Mouse (Mus musculus) lung, embryonic 15.5 days (tissue): ENCODE measurements around the gene Slc12a4. TPM values are rescaled to one million over a fixed set of nuclear protein-coding genes. Genes with fewer than 3 reads are reported as not detected.
"Not testable (repeated sequence)": the region's sequence is repeated elsewhere in the genome, so short reads cannot be mapped to it uniquely, and the experiment has no call there.

Experiments
- ATAC-seq: fragments of 200-750 bp; cut with Nextera tagmentation; 2 replicates; pipeline ENCODE4 v1.8.0; 2017; ENCODE audit warnings: moderate number of reproducible peaks, borderline replicate concordance; ENCODE audit not compliant: low FRiP score, low TSS enrichment; ENCODE audit errors: extremely low read depth
- H3K27ac ChIP-seq: fragments of 300-500 bp; sonication (generic); 2 replicates; pipeline ENCODE4 v1.5.1; 2015; ENCODE audit warnings: moderate library complexity, mild to moderate bottlenecking, inconsistent platforms
- H3K27me3 ChIP-seq: fragments of 300-500 bp; sonication (generic); 2 replicates; pipeline ENCODE4 v1.6.1; 2015; ENCODE audit warnings: inconsistent platforms
- H3K36me3 ChIP-seq: fragments of 300-500 bp; sonication (generic); 2 replicates; pipeline ENCODE4 v1.6.1; 2015; ENCODE audit warnings: inconsistent platforms
- H3K4me1 ChIP-seq: fragments of 300-500 bp; sonication (generic); 2 replicates; pipeline ENCODE4 v1.6.1; 2015; ENCODE audit warnings: inconsistent platforms
- H3K4me2 ChIP-seq: fragments of 300-500 bp; sonication (generic); 2 replicates; pipeline ENCODE4 v1.6.1; 2015; ENCODE audit warnings: inconsistent platforms, mild to moderate bottlenecking, moderate library complexity
- H3K4me3 ChIP-seq: fragments of 300-500 bp; sonication (generic); 2 replicates; pipeline ENCODE4 v1.5.1; 2015; ENCODE audit warnings: mild to moderate bottlenecking, inconsistent platforms
- H3K9ac ChIP-seq: fragments of 300-500 bp; sonication (generic); 2 replicates; pipeline ENCODE4 v1.6.1; 2015; ENCODE audit warnings: inconsistent platforms
- H3K9me3 ChIP-seq: fragments of 300-500 bp; sonication (generic); 2 replicates; pipeline ENCODE4 v1.6.1; 2016; ENCODE audit warnings: inconsistent platforms
- WGBS: fragments of 180-500 bp; shearing (Covaris S2); methylation state at CpG from one replicate; pipeline ENCODE4 v1.1.7; 2015; 5-methylcytosine and 5-hydroxymethylcytosine counted together
- polyA plus RNA-seq: library from polyadenylated mRNA; unstranded; fragments of >200 nt; fragmentation: Nextera tagmentation; extraction: Ambion mirVana; gene quantifications from 2 replicates; pipeline ENCODE4 v1.2.1, GENCODE M21; 2015

Slc12a4 gene
- polyA plus RNA-seq, 1 experiment from 2014 or later, result 37.7 TPM

GRCm38 (mm10) chr8:105993226-105993625 lies 27.3 kb upstream of the Slc12a4 start:
- no peaks in the 10 kb centered on the region for H3K36me3 ChIP-seq
- WGBS, result 41% methylated on average over 4 of the region's 4 CpGs
- no peaks in the 10 kb centered on the region for H3K9me3 ChIP-seq

DNA sequence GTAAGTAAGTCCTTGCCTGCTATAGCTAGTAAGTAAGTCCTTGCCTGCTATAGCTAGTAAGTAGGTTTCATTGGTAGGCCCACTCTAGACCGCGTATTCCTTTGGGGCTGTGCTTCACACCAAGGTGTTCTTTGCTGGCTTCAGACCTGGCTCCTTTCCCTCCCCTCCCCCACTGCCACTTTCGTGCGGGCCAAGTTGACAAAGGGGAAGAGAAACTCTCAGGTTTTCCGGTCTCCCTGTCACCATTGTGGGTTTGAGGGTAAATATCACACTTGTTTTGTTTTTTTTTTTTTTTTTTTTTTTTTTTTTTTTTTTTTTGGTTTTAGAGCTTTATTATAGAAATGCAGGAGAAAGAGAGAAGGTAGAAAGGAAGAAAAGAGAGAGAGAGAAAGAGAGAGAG lies 26.6 kb upstream of the Slc12a4 start:
- H3K27ac ChIP-seq, result no peak overlapping the region
- no peak overlapping the region for H3K4me2 ChIP-seq
- ATAC-seq, result no peak
- peaks cover 11% of the 10 kb centered on the region for H3K4me1 ChIP-seq
- no peak overlapping the region for H3K9ac ChIP-seq
- H3K9me3 ChIP-seq, result no peaks in the 10 kb centered on the region
- no peaks in the 10 kb centered on the region; the same call in 1 of the 2 replicates for H3K27me3 ChIP-seq
- H3K4me3 ChIP-seq, result no peak overlapping the region
- no peaks in the 10 kb centered on the region for H3K36me3 ChIP-seq
- 53% methylated on average over 5 of the region's 5 CpGs for WGBS

More at GRCm38 (mm10) chr8:105993226-105993625, 27.3 kb upstream of the Slc12a4 start:
- Histone ChIP-seq H3K4me2 (no peak overlapping the region), H3K27me3 (no peaks in the 10 kb centered on the region; the same call in 1 of the 2 replicates), H3K4me1 (peaks cover 11% of the 10 kb centered on the region), H3K9ac (no peak overlapping the region), H3K4me3 (no peak overlapping the region), H3K27ac (no peak overlapping the region)
- no peak for ATAC-seq

DNA sequence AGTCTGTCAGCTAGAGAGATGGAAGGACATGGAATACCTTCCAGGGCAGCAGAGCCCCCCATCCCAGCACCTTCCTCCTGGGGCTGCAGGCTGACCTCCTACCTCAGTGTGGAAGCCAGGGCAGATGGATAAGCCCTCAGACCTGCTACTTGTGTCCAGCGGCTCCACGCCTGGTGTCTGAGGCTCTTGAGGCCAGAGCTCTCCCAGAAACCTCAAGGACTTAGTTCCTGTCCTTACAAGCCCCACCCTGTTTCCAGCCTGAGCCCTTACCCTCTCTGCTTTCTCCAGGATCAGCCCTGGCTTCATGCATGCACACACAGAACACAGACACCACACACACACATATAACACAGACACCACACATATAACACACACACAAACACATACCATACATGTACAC lies 25.6 kb upstream of the Slc12a4 start:
- Histone ChIP-seq H3K4me2 (peak overlapping the region; percentile 44; the same call in 1 of the 2 replicates), H3K27ac (0 out of 2 replicates have a peak overlapping the region, but pooled peaks have one; percentile 2), H3K27me3 (no peaks in the 10 kb centered on the region; the same call in 1 of the 2 replicates), H3K4me1 (peaks cover 11% of the 10 kb centered on the region), H3K9ac (no peak overlapping the region), H3K36me3 (no peaks in the 10 kb centered on the region), H3K4me3 (no peak overlapping the region), H3K9me3 (no peaks in the 10 kb centered on the region)
- no peak for ATAC-seq
- WGBS, result 48% methylated on average over 2 of the region's 2 CpGs

DNA sequence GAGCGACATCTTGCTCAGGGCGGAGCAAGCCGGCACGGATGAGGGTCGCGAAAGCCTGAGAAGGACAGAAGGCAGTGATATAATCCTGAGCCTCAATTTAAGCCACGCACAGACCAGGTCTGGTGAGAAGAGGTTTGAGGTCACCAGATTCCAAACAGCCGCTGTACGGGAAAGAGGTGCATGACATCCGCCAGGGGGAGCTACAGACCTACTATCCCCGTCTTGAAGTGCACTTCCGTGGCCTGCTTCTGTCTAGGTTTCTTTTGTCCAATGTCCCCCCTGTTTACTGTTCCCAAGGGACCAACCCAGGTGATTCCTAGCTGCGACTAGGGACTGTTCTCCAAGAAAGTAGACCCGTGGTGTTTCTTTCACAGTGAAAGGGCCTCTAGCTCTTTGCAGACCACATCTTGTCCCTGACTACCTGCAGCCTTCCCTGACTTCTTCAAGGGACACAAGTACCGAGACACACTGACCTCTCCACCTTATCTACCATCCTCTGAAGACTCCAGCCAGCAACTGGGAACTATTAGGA lies 25.0 kb upstream of the Slc12a4 start, which contains the start of gene Dus2:
TSS of gene Dus2 (plus strand) at position 482 of the 532 bp plus-strand sequence.
- Histone ChIP-seq H3K4me2 (peak within 1 kb of the TSS; percentile 44), H3K9ac (no peak within 1 kb of the TSS; the same call in 1 of the 2 replicates), H3K9me3 (no peaks in the 10 kb centered on the region), H3K4me3 (0 out of 2 replicates have a peak within 1 kb of the TSS, but pooled peaks have one; percentile 2), H3K27ac (0 out of 2 replicates have a peak within 1 kb of the TSS, but pooled peaks have one; percentile 2), H3K27me3 (no peaks in the 10 kb centered on the region; the same call in 1 of the 2 replicates), H3K4me1 (peaks cover 14% of the 10 kb centered on the region), H3K36me3 (no peaks in the 10 kb centered on the region)
- ATAC-seq, result peak; percentile 65
- 9% methylated on average over 15 of the region's 15 CpGs for WGBS

- no peak overlapping the region for H3K4me3 ChIP-seq
- 79% methylated on average over 11 of the region's 11 CpGs for WGBS
- ATAC-seq, result no peak
Observed at GRCm38 (mm10) chr8:105988546-105988945, 22.6 kb upstream of the Slc12a4 start.

DNA sequence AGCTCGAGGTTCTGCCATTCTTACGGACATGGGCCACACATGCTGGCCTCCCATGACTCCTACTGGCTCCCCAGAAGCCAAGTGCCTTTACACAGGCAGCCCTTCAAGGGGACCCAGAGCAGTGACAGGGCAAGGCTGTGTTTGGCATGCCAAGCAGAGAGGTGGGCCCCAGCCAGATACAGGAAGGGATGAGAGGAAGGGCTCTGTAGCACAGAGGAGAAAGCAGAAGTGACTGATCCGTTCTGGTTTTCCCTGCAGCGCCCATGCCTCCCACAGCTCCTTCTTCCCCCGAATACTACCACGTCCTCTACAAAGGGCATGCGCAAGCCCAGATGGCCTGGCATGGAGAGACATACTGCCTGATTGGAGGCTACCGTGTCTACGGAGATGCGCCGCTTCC lies 17.5 kb upstream of the Slc12a4 start:
- H3K4me2 ChIP-seq, H3K4me3 ChIP-seq, H3K4me1 ChIP-seq, H3K27ac ChIP-seq, H3K27me3 ChIP-seq, ATAC-seq, H3K36me3 ChIP-seq, H3K9ac ChIP-seq, H3K9me3 ChIP-seq: not testable (repeated sequence)
- WGBS, result 77% methylated on average over 11 of the region's 11 CpGs

More at GRCm38 (mm10) chr8:105988546-105988945, 22.6 kb upstream of the Slc12a4 start:
- Histone ChIP-seq H3K27ac (no peak overlapping the region), H3K4me1 (peaks cover 14% of the 10 kb centered on the region), H3K9ac (no peak overlapping the region), H3K27me3 (no peaks in the 10 kb centered on the region; the same call in 1 of the 2 replicates), H3K4me2 (no peak overlapping the region), H3K36me3 (no peaks in the 10 kb centered on the region), H3K9me3 (no peaks in the 10 kb centered on the region)

GRCm38 (mm10) chr8:105981146-105981545 lies 15.2 kb upstream of the Slc12a4 start:
- WGBS, result 94% methylated on average over 1 of the region's 1 CpGs
- H3K9ac ChIP-seq, result no peak overlapping the region
- 0 out of 2 replicates have a peak, but pooled peaks cover under 1% of the 10 kb centered on the region for H3K4me1 ChIP-seq
- no peak overlapping the region for H3K4me3 ChIP-seq
- no peaks in the 10 kb centered on the region for H3K27me3 ChIP-seq
- H3K36me3 ChIP-seq, result no peaks in the 10 kb centered on the region
- no peak for ATAC-seq
- no peak overlapping the region for H3K4me2 ChIP-seq
- H3K27ac ChIP-seq, result no peak overlapping the region
- no peaks in the 10 kb centered on the region for H3K9me3 ChIP-seq

GRCm38 (mm10) chr8:105979325-105979724 lies 13.4 kb upstream of the Slc12a4 start, which contains the start of gene Dpep3:
TSS of gene Dpep3 (minus strand) at chr8:105979429.
- Histone ChIP-seq H3K9ac (no peak within 1 kb of the TSS), H3K4me3 (no peak within 1 kb of the TSS), H3K27ac (no peak within 1 kb of the TSS), H3K9me3 (no peaks in the 10 kb centered on the region), H3K4me1 (no peaks in the 10 kb centered on the region), H3K4me2 (no peak within 1 kb of the TSS), H3K36me3 (no peaks in the 10 kb centered on the region), H3K27me3 (no peaks in the 10 kb centered on the region)
- ATAC-seq, result no peak
- 91% methylated on average over 15 of the region's 15 CpGs for WGBS

- Histone ChIP-seq H3K4me1 (no peaks in the 10 kb centered on the region), H3K4me2 (no peak overlapping the region), H3K4me3 (no peak overlapping the region), H3K9me3 (no peaks in the 10 kb centered on the region), H3K27me3 (no peaks in the 10 kb centered on the region), H3K27ac (no peak overlapping the region), H3K36me3 (no peaks in the 10 kb centered on the region), H3K9ac (no peak overlapping the region)
- ATAC-seq, result no peak
- 64% methylated on average over 7 of the region's 7 CpGs for WGBS
Observed at GRCm38 (mm10) chr8:105975363-105975762, 9.5 kb upstream of the Slc12a4 start.

DNA sequence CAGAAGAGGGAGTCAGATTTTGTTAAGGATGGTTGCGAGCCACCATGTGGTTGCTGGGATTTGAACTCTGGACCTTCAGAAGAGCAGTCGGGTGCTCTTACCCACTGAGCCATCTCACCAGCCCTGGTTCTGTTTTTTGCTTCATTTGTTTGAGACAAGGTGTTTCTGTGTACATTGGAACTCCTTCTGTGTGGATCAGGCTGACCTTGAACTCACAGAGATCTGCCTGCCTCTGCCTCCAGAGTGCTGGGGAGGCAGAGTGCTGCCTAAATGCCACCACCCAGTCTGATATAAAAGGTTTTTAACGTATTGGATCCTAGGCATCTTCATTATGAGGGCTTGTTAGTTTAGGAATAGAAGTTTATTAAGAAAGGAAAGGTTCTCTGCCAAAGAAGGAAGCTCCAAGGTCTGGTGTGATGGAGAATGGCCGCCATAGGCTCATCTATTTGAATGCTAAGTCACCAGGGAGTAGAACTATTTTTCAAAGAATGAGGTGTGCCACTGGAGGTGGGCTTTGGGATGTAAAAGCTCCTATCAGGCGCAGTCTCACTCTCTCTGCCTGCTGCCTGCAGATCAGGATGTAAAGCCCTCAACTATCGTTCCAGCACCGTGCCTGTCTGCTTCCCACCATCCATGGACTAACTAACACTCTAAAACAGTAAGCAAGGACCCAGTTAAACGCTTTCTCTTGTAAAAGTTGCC lies 5.3 kb upstream of the Slc12a4 start:
- Histone ChIP-seq H3K4me1 (peaks cover 11% of the 10 kb centered on the region), H3K27me3 (no peaks in the 10 kb centered on the region), H3K4me2 (no peak overlapping the region), H3K27ac (no peak overlapping the region), H3K36me3 (no peaks in the 10 kb centered on the region), H3K9me3 (no peaks in the 10 kb centered on the region), H3K4me3 (no peak overlapping the region), H3K9ac (no peak overlapping the region)
- WGBS, result 70% methylated on average over 8 of the region's 8 CpGs
- ATAC-seq, result no peak

GRCm38 (mm10) chr8:105969367-105969766 lies 3.5 kb upstream of the Slc12a4 start:
- no peaks in the 10 kb centered on the region for H3K27me3 ChIP-seq
- WGBS, result 75% methylated on average over 1 of the region's 1 CpGs
- no peaks in the 10 kb centered on the region for H3K36me3 ChIP-seq
- ATAC-seq, result no peak
- no peak overlapping the region for H3K4me2 ChIP-seq
- no peak overlapping the region for H3K9ac ChIP-seq
- H3K4me1 ChIP-seq, result peaks cover 21% of the 10 kb centered on the region
- no peak overlapping the region for H3K27ac ChIP-seq
- no peaks in the 10 kb centered on the region for H3K9me3 ChIP-seq
- no peak overlapping the region for H3K4me3 ChIP-seq

- Histone ChIP-seq H3K4me1 (peaks cover 29% of the 10 kb centered on the region), H3K36me3 (0 out of 2 replicates have a peak, but pooled peaks cover 3% of the 10 kb centered on the region), H3K9ac (no peak overlapping the region), H3K9me3 (no peaks in the 10 kb centered on the region), H3K4me2 (peak overlapping the region; percentile 71), H3K27me3 (no peaks in the 10 kb centered on the region), H3K27ac (peak overlapping the region; percentile 94), H3K4me3 (peak overlapping the region; percentile 96)
- ATAC-seq, result peak; percentile 68
- WGBS, result 7% methylated on average over 19 of the region's 19 CpGs
Observed at GRCm38 (mm10) chr8:105966692-105967311, 905 bp upstream of the Slc12a4 start.
